Mouse (Mus musculus) cerebellum, adult 8-10 months (tissue): ENCODE measurements at regions not wholly inside any gene's neighbourhood (a gene's known extent, or its start where the extent isn't known, plus 50 kb on each side); places are given as distances from the start of the nearest gene placed in this dataset.
A peak's percentile ranks its signal among the peaks of the same experiment; 100 is the strongest.

Source experiments
- DNase-seq: peaks from one replicate; pipeline ENCODE4 v3.0.0; 2022

GRCm38 (mm10) chr4:93986189-93986588 is 570.2 kb upstream of the Gm10306 start:
- no peak for DNase-seq

- DNase-seq = no peak
These were observed 566.0 kb upstream of the Gm10306 start for GRCm38 (mm10) chr4:93990273-93990869.

GRCm38 (mm10) chr4:94005818-94006217 is 550.5 kb upstream of the Gm10306 start:
- no peak for DNase-seq

- DNase-seq = peak; percentile 2
These were observed 549.1 kb upstream of the Gm10306 start for GRCm38 (mm10) chr4:94007088-94007768.

GRCm38 (mm10) chr4:94015713-94016112 is 540.6 kb upstream of the Gm10306 start:
- DNase-seq = no peak

GRCm38 (mm10) chr4:94017702-94018101 is 538.6 kb upstream of the Gm10306 start:
- no peak for DNase-seq

GRCm38 (mm10) chr4:94049629-94050310 is 506.6 kb upstream of the Gm10306 start:
- DNase-seq = no peak

GRCm38 (mm10) chr4:94052249-94053162 is 503.8 kb upstream of the Gm10306 start:
- no peak for DNase-seq

GRCm38 (mm10) chr4:94073178-94073870 is 483.0 kb upstream of the Gm10306 start:
- DNase-seq = no peak

- no peak for DNase-seq
These were observed 473.5 kb upstream of the Gm10306 start for GRCm38 (mm10) chr4:94082839-94083238.

GRCm38 (mm10) chr4:94094379-94094778 is 462.0 kb upstream of the Gm10306 start:
- no peak for DNase-seq

GRCm38 (mm10) chr4:94106941-94107340 is 449.4 kb upstream of the Gm10306 start:
- DNase-seq = no peak

GRCm38 (mm10) chr4:94116881-94117280 is 439.5 kb upstream of the Gm10306 start:
- no peak for DNase-seq

GRCm38 (mm10) chr4:94124177-94124576 is 432.2 kb upstream of the Gm10306 start:
- no peak for DNase-seq

GRCm38 (mm10) chr4:94137921-94138320 is 418.4 kb upstream of the Gm10306 start:
- no peak for DNase-seq

- DNase-seq = no peak
These were observed 411.2 kb upstream of the Gm10306 start for GRCm38 (mm10) chr4:94144901-94145801.

- no peak for DNase-seq
These were observed 408.3 kb upstream of the Gm10306 start for GRCm38 (mm10) chr4:94147964-94148533.

- no peak for DNase-seq
These were observed 407.3 kb upstream of the Gm10306 start for GRCm38 (mm10) chr4:94149056-94149455.

GRCm38 (mm10) chr4:94160620-94161019 is 395.7 kb upstream of the Gm10306 start:
- DNase-seq = no peak

- DNase-seq = no peak
These were observed 383.2 kb upstream of the Gm10306 start for GRCm38 (mm10) chr4:94173096-94173495.

GRCm38 (mm10) chr4:94186997-94187396 is 369.3 kb upstream of the Gm10306 start:
- DNase-seq = no peak
